Mouse (Mus musculus): ENCODE results near the gene Adcy5. TPM values are rescaled to one million over a fixed set of nuclear protein-coding genes. Genes with fewer than 3 reads are reported as not detected.

Gene Adcy5
- total and polyA plus RNA-seq, 3 experiments = 0.05 TPM; not detected in 2

- H3K36me3 ChIP-seq (replicated peaks) = no peaks in the 10 kb centered on the region
- ATAC-seq (ENCODE audit: extremely low read depth, insufficient number of reproducible peaks, low FRiP score, poor library complexity, severe bottlenecking) = no peak
- DNase-seq (ENCODE audit: low spot score) = no peak
- no peak overlapping the region for H3K4me3 ChIP-seq (ENCODE audit: low read depth, low read length)
- no peaks in the 10 kb centered on the region for H3K4me1 ChIP-seq (ENCODE audit: insufficient read depth, low read depth, low read length)
- TF ChIP-seq POLR2AphosphoS5 (IDR thresholded peaks at IDR 0.05; ENCODE audit: insufficient replicate concordance, low read depth, low read length) (no peak), CTCF (IDR thresholded peaks at IDR 0.05; ENCODE audit: low read depth, low read length) (no peak), TAL1 (conservative IDR thresholded peaks at IDR 0.05; ENCODE audit: low read depth, low read length) (no peak), GATA1 (IDR thresholded peaks at IDR 0.05; ENCODE audit: borderline replicate concordance, low read length) (no peak), GATA2 (IDR thresholded peaks at IDR 0.05; ENCODE audit: borderline replicate concordance, low read depth, low read length) (no peak)
- peaks cover 20% of the 10 kb centered on the region; the same call in 1 of the 2 replicates for H3K27me3 ChIP-seq (ENCODE audit: insufficient read depth, low read length)
- H3K9me3 ChIP-seq (replicated peaks) = no peaks in the 10 kb centered on the region
Observed at GRCm38 (mm10) chr16:35248825-35249224, 94.1 kb downstream of the Adcy5 start.

DNA sequence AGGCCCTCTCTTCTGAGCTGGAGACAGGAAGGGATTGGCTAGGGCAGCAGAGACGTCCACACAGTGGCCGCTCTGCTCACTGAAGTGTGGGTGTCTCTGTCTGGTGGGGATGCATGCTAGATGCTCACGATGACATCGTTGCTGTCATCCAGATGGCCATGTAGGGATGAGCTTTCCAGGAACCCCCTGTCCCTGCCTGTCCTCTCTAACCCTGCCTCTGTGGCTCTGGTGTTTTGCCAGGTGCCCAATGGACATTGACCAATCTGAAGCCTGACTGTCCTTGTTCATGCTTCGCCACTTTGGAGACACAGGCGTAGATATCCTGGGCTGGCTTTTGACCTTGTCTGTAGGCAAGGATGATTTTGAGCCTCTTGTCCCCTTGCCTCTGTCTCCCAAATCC lies 95.1 kb downstream of the Adcy5 start:
- no peak for ATAC-seq (ENCODE audit: extremely low read depth, insufficient number of reproducible peaks, low FRiP score, poor library complexity, severe bottlenecking)
- Histone ChIP-seq H3K27me3 (ENCODE audit: insufficient read depth, low read length) (peaks cover 22% of the 10 kb centered on the region; the same call in 1 of the 2 replicates), H3K4me1 (ENCODE audit: insufficient read depth, low read depth, low read length) (no peaks in the 10 kb centered on the region), H3K4me3 (ENCODE audit: low read depth, low read length) (no peak overlapping the region), H3K36me3 (replicated peaks) (no peaks in the 10 kb centered on the region), H3K9me3 (replicated peaks) (no peaks in the 10 kb centered on the region)
- TF ChIP-seq CTCF (IDR thresholded peaks at IDR 0.05; ENCODE audit: low read depth, low read length) (no peak), TAL1 (conservative IDR thresholded peaks at IDR 0.05; ENCODE audit: low read depth, low read length) (no peak), POLR2AphosphoS5 (IDR thresholded peaks at IDR 0.05; ENCODE audit: insufficient replicate concordance, low read depth, low read length) (no peak), GATA2 (IDR thresholded peaks at IDR 0.05; ENCODE audit: borderline replicate concordance, low read depth, low read length) (no peak), GATA1 (IDR thresholded peaks at IDR 0.05; ENCODE audit: borderline replicate concordance, low read length) (no peak)
- no peak for DNase-seq (ENCODE audit: low spot score)

DNA sequence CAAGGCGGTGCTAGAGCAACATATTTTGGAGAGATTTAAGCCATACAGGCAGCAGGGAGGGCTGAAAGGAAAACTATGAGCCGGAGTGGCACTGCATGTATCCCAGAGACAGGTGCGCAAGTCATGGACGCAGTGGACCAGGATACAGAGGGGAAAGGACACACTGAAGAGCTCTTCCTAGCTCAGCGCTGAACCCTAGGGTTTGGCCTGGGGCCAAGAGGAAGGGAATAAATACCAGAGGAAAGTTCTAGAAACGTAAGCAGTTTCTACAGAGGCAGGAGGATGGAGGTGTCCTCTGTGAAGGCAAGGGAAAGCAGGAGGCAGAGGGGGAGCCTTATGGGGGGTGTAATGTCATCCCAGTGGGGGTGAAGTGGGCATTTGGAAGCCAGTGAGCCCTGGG lies 97.0 kb downstream of the Adcy5 start:
- TF ChIP-seq GATA1 (IDR thresholded peaks at IDR 0.05; ENCODE audit: borderline replicate concordance, low read length) (no peak), GATA2 (IDR thresholded peaks at IDR 0.05; ENCODE audit: borderline replicate concordance, low read depth, low read length) (no peak)
- ATAC-seq (ENCODE audit: extremely low read depth, insufficient number of reproducible peaks, low FRiP score, poor library complexity, severe bottlenecking) (no peak), DNase-seq (ENCODE audit: low spot score) (no peak)
- Histone ChIP-seq H3K4me1 (ENCODE audit: insufficient read depth, low read depth, low read length) (no peaks in the 10 kb centered on the region), H3K9me3 (replicated peaks) (no peaks in the 10 kb centered on the region), H3K4me3 (ENCODE audit: low read depth, low read length) (no peak overlapping the region), H3K27me3 (ENCODE audit: insufficient read depth, low read length) (peaks cover 22% of the 10 kb centered on the region; the same call in 1 of the 2 replicates), H3K36me3 (replicated peaks) (no peaks in the 10 kb centered on the region)

DNA sequence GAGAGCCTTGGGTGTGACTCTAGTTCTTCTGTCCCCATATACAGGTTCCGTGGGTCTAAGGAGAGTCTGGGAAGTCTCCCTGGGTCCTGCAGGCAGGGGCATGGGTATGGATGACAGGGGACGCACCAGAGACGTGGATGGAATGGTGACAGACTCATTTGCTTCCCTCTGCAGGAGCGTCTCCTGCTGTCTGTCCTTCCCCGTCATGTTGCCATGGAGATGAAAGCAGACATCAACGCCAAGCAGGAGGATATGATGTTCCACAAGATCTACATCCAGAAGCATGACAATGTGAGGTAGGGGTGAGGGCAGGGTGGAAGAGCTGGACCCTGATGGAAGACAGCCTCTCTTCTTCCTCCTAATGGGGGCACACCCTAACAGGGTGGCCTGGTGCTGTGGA lies 98.3 kb downstream of the Adcy5 start:
- no peak for ATAC-seq (ENCODE audit: extremely low read depth, insufficient number of reproducible peaks, low FRiP score, poor library complexity, severe bottlenecking)
- H3K4me1 ChIP-seq (ENCODE audit: insufficient read depth, low read depth, low read length) = no peaks in the 10 kb centered on the region

DNA sequence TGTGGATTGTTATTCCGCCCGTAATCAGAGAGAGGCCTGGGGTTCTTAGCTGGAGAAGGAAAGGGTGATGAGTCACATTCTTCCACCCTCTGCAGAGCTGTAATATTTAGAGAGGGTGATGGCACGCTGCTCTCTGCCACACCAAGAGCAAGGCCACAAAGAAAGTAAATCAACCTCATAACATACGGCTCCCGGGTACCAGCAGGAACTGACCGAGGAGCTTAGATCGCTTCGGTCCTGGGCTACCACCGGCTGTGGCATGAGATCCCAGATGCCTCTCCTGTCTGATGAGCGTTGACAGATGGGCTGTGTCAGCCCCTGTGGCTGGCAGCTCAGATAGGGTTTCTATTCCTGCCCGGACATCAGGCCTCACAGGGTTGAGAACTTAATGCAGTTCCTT lies 101.3 kb downstream of the Adcy5 start:
- TF ChIP-seq TAL1 (conservative IDR thresholded peaks at IDR 0.05; ENCODE audit: low read depth, low read length) (no peak), GATA1 (IDR thresholded peaks at IDR 0.05; ENCODE audit: borderline replicate concordance, low read length) (no peak), GATA2 (IDR thresholded peaks at IDR 0.05; ENCODE audit: borderline replicate concordance, low read depth, low read length) (no peak), CTCF (IDR thresholded peaks at IDR 0.05; ENCODE audit: low read depth, low read length) (no peak), POLR2AphosphoS5 (IDR thresholded peaks at IDR 0.05; ENCODE audit: insufficient replicate concordance, low read depth, low read length) (no peak)
- Histone ChIP-seq H3K9me3 (replicated peaks) (no peaks in the 10 kb centered on the region), H3K4me1 (ENCODE audit: insufficient read depth, low read depth, low read length) (no peaks in the 10 kb centered on the region), H3K4me3 (ENCODE audit: low read depth, low read length) (no peak overlapping the region), H3K36me3 (replicated peaks) (no peaks in the 10 kb centered on the region), H3K27me3 (ENCODE audit: insufficient read depth, low read length) (peaks cover 10% of the 10 kb centered on the region; the same call in 1 of the 2 replicates)
- ATAC-seq (ENCODE audit: extremely low read depth, insufficient number of reproducible peaks, low FRiP score, poor library complexity, severe bottlenecking) (no peak), DNase-seq (ENCODE audit: low spot score) (no peak)

More for the DNA sequence above, 98.3 kb downstream of the Adcy5 start:
- Histone ChIP-seq H3K4me3 (ENCODE audit: low read depth, low read length) (no peak overlapping the region), H3K9me3 (replicated peaks) (no peaks in the 10 kb centered on the region), H3K27me3 (ENCODE audit: insufficient read depth, low read length) (peaks cover 20% of the 10 kb centered on the region; the same call in 1 of the 2 replicates), H3K36me3 (replicated peaks) (no peaks in the 10 kb centered on the region)
- DNase-seq (ENCODE audit: low spot score) = no peak
- TF ChIP-seq CTCF (IDR thresholded peaks at IDR 0.05; ENCODE audit: low read depth, low read length) = no peak
- no peak for TF ChIP-seq GATA1 (IDR thresholded peaks at IDR 0.05; ENCODE audit: borderline replicate concordance, low read length)
- no peak for TF ChIP-seq GATA2 (IDR thresholded peaks at IDR 0.05; ENCODE audit: borderline replicate concordance, low read depth, low read length)
- TF ChIP-seq POLR2AphosphoS5 (IDR thresholded peaks at IDR 0.05; ENCODE audit: insufficient replicate concordance, low read depth, low read length) = no peak
- TF ChIP-seq TAL1 (conservative IDR thresholded peaks at IDR 0.05; ENCODE audit: low read depth, low read length) = no peak

- Histone ChIP-seq H3K36me3 (replicated peaks) (no peaks in the 10 kb centered on the region), H3K27me3 (ENCODE audit: insufficient read depth, low read length) (peaks cover 30% of the 10 kb centered on the region), H3K4me1 (ENCODE audit: insufficient read depth, low read depth, low read length) (0 out of 2 replicates have a peak, but pooled peaks cover 3% of the 10 kb centered on the region), H3K4me3 (ENCODE audit: low read depth, low read length) (no peak overlapping the region), H3K9me3 (replicated peaks) (no peaks in the 10 kb centered on the region)
- TF ChIP-seq POLR2AphosphoS5 (IDR thresholded peaks at IDR 0.05; ENCODE audit: insufficient replicate concordance, low read depth, low read length) (no peak), GATA2 (IDR thresholded peaks at IDR 0.05; ENCODE audit: borderline replicate concordance, low read depth, low read length) (no peak), CTCF (IDR thresholded peaks at IDR 0.05; ENCODE audit: low read depth, low read length) (peak; percentile 92)
- no peak for ATAC-seq (ENCODE audit: extremely low read depth, insufficient number of reproducible peaks, low FRiP score, poor library complexity, severe bottlenecking)
- DNase-seq (ENCODE audit: low spot score) = peak; percentile 32
Observed at GRCm38 (mm10) chr16:35270353-35270934, 115.8 kb downstream of the Adcy5 start.
